Mouse (Mus musculus) heart, adult 8-10 months (tissue): ENCODE results near the gene Fam78a. TPM values are rescaled to one million over a fixed set of nuclear protein-coding genes. Genes with fewer than 3 reads are reported as not detected.

Experiments
- DNase-seq: peaks from one replicate; pipeline ENCODE4 v3.0.0; 2022; ENCODE audit warnings: low spot score
- total RNA-seq, 4 experiments: library from RNA; stranded (reverse); gene quantifications; 2 replicates each; pipeline ENCODE4 v1.2.4; 2022

Fam78a gene
- total RNA-seq, 4 experiments from 2014 or later, result 12.7 to 26.1 (median 16.3) TPM

DNA sequence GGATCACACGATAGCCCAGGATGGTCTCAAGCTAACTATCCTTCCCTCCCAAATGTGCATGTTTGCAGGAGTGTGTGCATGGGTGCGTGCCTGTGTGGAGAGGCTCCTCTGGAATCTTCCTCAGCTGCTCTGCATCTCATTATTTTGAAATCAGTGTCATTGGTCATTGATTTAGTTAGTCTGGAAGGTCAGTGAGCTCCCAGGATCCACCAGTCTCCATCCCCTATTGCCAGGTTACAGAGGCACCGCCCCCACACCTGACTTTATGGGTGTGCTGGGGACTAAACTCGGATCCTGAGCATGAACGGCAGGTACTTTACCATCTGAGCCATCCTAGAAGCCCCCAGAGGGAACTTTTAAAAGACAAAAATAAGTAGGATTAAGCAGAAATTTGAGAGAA, 18.3 kb upstream of the Fam78a start:
- no peak for DNase-seq

DNA sequence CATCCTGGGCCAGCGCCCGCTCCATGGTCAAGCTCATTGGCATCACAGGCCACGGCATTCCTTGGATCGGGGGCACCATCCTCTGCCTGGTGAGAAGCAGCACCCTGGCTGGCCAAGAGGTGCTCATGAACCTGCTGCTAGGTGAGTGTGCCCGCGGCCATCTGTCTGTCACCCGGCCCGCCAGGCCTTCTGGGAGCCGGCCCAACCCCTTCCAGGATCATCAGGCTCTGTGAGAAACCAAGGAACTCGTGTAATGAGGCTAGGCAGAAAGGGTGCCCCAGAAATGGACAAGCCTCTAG, 11.4 kb upstream of the Fam78a start:
- no peak for DNase-seq

DNA sequence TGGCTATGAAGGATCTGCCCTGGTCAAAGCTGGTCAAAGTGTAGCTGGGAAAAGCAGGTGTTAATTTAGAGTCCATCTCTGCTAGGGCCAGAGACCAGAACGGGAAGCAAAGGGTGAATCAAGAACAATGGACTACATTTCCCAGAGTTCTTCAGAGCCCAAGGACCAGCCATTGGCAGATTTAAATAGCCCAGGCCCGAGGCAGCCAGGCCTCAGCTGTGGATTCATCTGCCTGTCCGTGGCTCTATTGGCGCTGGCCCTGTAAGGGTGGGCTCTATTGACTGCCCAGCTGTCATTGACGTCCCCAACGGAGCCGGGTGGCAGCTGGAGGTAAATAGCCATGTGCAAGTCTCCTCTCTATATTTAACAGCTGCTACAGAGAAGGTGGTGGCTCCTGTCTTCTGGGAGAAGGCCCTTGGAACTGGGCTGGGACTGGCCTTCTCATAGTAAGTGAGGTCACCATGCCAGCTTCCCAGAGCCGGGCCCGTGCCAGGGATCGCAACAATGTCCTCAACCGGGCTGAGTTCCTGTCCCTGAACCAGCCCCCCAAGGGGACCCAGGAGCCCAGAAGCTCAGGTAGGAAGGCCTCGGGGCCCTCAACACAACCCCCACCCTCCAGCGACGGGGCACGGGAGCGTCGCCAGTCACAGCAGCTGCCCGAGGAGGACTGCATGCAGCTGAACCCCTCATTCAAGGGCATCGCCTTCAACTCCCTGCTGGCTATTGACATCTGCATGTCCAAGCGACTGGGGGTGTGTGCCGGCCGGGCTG, 10.9 kb upstream of the Fam78a start, which contains the start of gene Plpp7:
Plpp7 (plus strand) TSS at position 178 of the 771 bp plus-strand sequence.
- DNase-seq, result peak; percentile 81

DNA sequence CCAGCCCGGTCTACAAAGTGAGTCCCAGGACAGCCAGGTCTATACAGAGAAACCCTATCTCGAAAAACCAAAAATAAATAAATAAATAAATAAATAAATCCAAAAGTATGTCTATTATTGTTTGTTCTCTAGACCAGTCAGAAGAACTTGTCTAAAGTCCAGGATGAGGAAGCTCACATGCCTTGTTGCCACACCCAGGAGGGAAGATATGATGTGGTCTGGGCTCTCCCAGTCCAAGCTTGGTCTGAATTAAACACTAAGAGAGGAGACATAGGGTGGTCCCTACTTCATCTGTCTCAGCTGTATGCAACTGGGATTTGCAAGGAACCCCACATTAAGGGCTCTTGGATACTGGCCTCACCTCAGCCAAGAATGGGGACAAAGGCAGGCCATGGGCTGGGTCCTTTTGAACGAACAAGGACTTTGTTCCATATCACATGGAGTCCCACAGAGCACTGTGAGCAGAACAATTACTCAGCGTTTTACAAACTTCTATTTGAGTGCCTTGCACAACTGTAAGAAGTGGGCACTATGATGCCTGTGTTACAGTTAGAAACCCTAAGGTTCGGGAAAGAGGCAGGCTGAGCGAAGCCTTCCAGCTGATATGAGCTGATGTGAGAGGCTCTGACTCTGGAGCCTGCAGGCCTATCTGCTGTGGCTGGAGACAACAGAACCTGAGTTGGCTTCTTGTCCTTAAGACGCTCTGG, 9.5 kb upstream of the Fam78a start:
- no peak for DNase-seq

DNA sequence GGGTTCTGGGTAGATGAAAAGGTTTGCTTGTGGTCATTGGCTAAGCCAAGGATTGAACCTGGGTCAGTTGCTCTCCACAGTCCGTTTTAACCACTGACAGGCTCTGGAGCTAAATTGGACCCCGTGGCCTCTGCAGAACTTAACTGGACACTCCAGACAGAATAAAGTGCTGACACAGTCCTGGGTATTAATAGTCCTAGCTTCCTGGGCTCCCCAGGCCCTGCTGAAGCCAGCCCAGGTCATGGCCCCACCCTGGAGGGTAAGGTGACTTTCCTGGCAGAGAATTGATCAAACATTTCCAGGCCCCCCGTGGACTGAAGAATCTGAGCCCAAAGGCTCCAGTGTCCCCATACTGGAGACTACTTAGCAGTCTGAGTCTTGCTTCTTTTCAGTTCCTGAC, 7.3 kb upstream of the Fam78a start:
- DNase-seq, result no peak

DNA sequence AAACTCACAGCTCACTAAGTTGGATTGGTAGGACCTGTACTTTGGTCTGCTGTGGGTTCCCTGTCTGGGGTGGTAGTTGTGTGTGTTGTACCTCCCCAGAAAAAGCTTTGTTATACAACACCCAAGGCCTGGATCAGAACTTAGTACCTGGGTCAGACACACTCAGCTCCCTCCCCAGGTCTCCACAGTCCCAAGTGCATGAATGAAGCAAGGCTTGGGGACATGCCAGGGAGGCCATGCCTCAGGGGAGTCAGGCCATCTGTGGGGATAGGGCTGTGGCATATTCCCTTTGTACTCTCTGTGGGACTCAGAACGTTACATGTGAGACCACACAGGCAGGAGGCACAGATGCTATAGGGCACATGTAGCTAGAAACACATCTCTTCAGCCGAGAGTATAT, 5.5 kb upstream of the Fam78a start:
- no peak for DNase-seq

DNA sequence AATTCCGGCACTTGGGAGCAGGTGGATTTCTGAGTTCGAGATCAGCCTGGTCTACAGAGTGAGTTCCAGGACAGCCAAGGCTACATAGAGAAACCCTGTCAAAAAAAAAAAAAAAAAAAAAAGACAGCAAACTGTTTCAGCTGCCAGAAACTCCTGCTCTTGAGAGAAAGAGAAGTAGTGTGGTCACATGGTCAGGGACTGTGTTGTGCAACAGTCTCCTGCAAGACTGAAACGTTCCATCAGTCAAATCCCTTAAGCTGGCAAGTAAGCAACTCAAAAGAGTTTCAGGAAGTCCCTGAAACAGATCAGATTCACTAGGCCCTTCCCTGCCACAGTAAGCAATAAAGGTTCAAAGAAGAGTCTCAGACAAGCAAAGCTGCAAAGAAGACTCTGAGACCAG, 4.9 kb upstream of the Fam78a start:
- no peak for DNase-seq

DNA sequence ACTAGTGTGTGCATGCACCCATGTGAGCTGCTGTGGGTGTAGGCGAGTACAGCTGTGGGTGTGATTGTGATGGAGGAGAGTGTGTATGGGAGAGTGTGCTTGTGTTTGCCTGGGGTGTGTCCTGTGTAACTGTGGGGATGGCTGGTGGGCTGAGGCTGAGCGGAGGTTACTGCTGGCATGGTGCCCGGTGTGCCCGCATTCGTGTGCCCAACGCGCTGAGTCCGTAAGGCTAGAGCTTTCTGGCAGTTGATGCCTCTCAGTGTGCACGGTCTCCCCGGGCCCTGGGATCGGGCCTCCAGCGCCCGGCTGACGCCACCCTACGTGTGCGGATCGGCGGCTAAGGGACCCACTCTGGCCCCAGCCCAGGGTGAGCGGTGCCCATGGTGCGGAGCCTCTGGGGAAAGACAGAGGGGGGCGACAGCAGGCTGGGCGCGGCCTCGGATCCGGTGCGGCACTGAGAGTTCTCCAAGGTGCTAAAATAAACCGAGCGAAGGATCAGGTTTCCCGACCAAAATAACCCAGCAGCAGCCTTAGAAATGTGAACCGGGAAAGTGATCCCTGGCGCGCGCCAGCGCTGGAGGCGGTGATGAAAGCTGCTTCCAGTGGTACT, 3.8 kb upstream of the Fam78a start:
- DNase-seq, result no peak

DNA sequence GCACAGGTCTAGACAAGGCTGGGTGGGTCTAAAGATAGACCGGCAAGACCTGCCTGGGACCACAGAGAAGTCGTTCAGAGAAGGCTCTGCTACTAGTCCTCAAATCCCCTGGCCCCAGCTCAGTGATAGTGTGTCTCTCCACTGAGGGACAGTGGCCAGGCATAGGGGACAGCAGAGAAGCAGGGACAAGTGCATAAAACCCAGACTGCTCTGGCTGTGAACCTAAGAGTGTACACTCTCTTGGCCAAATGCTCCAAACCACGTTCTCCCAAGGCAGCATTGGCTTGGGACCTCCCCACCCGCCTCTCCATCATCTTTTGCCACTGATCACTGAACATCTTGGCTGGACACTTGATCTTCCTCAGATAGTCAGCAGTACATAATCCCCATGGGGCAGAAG, 2.9 kb upstream of the Fam78a start:
- DNase-seq, result no peak

DNA sequence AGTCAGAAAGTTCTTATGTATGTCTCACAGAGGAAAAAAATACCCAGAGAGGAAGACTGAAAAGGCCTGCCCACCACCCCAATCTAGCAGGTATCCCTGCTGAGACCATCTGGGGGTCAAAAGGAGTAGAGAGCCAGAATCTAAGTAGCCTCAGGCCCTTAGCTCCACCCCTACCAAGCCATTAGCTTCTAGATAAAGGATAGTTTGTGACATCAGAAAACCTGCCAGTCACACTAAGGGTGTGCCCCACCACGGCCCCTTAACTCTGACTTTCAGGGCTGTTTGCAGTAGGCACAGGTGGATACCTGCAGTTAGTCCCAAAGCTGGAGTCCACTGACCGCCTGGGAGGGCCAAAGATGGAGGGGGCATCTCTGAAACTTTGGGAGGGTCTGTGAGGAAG, 574 bp upstream of the Fam78a start:
- DNase-seq, result no peak

DNA sequence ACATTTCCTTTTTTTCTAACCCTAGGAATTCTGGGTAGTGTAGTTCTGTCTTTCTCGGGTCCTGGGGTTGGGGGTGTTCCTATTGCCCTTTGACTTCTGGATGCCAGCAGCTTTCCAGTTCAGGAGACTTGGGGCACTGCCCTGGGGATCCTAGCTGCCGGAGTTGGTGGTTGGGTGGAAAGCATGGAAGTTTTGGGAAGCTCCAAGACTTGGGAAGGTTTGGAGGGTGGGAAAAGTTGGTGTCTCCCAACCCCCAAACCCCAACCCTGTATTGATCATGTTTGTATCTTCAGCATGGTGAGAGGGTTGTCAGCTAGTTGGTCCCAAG, 179 bp upstream of the Fam78a start:
- no peak for DNase-seq

DNA sequence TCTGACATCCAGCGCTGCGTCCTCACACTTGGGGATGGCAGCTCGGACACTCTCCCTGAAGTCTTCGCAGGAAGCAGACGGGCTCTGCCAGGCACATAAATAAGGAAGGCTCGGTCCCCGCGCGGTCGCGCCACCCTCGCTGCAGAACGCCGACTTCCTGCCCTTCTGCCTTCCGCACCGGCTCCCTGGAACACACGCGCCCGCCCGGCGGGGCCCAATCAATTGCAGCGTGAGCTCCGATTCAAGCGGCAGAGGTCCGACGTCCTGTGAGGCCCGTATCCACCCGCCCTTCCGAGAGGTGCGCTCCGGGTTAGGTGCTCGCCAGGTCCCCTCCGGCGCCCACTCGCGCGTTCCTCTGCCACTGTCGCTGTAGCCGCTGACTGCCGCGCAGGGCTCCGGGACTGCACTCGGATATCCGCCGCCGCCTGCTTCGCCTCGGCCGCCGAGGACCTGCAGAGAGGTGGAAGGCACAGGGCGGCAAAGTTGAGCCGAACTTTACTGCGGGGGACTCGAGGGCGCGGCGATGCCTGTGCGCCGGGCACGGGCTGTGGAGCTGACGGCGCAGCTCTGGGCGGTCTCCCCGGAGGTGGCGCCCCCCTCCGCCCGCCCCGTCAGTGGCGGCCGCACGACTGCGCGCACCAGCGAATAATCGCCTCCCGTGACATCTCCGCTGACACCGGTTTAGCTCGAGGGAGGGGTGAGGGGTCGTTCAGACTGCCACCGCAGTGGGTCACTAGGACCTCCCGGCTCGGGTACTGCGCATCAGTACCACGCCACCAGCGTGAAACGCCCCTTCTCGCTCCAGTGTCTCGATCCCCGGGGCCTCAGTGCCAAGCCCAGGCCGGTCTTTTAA, 1.3 kb downstream of the Fam78a start:
- DNase-seq, result no peak

DNA sequence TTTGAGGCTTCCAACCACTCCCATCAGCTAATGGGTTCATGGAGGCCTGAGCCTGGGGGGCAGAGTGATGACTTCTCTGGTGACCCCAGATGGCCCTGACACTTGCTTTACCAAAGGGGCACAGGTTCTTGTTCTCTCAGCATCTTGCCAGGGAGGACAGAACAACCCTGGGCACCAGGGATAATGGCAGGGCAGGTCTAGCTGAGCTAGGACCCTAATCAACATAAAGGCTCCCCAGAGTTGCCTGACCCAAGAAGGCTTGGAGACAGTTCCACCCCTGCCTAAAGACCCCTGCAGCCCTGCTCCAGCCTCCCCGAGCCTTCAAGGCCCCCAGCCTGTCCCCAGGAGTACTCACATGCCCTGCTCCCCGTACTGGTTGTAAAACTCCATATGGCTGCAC, 2.4 kb downstream of the Fam78a start:
- no peak for DNase-seq

DNA sequence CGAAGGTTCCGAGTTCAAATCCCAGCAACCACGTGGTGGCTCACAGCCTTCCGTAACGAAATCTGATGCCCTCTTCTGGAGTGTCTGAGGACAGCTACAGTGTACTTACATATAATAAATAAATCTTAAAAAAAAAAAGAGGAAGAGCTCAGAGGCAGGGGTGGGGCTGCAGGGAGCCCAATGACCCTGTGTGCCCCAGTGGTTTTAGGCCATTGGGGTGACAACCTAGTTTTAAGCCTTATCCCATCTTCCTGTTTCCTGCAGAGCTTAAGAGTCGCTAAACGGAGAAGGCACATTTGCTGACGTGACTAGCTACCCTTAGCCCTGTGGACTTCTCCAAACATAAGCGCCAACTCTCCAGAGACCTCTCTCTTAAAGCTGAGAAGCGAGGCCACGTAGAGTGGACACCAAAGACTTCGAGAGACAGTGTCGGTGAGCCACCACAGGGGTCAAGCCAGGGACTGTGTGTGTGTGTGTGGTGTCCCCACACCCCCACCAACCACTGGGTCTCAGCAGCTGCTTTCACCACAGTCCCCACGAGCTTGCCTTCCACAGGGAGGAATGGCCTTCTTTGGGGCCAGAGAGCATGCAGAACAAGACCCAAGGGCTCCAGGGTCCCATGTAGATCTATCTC, 3.2 kb downstream of the Fam78a start:
- DNase-seq, result no peak

DNA sequence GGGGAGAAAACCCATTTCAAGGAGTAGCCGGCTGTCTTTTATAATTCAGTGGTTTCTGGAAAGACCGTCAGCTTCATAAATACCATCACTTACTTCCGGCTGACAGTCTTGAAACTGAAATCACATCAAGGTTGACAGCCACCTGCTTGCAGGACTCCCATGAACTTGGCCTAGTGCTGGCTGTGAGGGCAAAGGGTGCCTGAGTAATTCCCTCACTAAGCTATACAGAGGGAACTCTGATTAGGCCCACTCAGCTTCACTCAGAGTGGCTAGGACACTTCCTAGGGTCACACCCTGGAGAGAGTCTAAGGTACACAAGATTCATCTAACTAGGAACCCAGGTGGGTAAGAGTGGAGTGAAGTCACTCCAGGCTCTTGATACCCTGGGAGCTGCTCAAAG, 4.0 kb downstream of the Fam78a start:
- no peak for DNase-seq

DNA sequence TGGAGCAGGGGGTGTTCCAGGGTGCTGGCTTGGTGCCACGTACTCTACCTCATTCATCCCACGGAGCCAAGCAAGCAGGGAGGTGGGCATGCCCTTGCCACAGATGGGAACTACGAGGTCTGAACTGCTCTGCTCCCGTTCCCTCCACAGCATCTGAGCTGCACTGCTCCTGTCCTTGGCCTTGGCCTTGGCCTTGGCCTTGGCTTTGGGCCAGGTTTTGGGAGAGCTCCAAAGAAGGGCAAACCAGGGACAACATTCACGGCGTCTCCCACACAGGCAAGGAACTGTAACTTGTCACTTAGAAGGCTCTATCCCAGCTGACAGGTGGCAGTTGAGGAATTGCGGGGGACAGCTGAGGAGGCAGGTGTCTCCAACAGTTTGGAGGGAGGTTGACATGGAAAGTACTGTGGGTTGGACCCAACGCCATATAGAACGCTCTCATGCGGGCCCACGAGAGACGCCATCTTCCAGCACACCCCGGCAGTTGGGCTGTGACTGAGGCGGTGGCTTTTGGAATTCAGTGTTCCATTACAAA, 5.4 kb downstream of the Fam78a start:
- no peak for DNase-seq

DNA sequence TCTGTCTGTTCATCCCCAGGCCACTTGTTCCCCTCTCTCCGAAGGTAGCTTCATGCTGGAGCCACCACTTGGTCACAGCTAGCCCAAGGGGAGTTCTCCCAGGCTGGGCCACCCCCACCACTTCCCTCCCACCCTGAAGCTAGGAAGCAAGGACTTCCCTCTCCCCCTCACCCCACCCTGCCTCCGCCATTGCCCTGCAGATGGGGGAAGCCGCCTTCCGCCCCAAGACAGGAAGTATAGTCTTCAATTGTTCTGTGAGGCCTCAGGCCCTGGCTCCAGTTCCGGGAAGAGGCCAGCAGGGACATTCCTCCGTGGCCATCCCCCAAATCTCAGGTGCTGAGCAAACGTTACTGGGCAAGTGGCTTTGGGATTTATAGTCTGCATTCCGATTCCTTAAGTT, 6.1 kb downstream of the Fam78a start:
- DNase-seq, result peak; percentile 64

DNA sequence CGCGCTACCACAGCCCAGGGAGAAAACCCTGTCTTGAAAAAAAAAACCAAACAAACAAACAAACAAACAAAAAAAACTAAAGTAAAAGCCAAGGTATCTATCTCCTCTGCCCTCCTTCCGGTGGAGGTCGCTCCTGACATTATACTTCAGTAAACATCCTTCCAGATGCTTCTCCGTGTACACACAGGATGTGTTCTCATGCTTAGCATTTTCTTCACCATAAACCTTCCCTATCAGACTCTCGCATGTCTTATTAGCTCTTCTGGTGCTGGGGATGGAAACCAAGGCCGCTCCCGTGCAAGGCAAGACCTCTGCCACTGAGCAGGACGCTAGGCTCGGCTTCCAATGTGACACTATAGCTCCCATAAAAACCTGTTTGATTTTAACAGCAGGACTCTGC, 6.9 kb downstream of the Fam78a start:
- no peak for DNase-seq

DNA sequence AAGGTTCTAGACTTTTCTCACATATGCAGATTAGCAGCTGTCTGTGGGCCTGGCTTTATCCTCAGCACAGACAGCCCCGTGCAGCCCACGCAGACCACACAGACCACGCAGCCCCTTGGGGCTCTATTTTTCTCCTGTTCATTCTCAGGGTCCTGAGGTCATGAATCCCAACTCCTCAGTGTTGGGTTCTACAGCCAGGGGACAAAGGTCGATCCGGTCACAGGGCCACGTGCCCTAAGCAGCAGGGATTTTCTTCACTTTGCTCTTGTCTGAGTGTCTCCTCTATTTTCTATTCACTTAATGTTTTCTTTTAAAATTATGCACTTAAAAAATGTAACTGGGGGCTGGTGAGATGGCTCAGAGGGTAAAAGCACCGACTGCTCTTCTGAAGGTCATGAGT, 9.3 kb downstream of the Fam78a start:
- DNase-seq, result no peak

DNA sequence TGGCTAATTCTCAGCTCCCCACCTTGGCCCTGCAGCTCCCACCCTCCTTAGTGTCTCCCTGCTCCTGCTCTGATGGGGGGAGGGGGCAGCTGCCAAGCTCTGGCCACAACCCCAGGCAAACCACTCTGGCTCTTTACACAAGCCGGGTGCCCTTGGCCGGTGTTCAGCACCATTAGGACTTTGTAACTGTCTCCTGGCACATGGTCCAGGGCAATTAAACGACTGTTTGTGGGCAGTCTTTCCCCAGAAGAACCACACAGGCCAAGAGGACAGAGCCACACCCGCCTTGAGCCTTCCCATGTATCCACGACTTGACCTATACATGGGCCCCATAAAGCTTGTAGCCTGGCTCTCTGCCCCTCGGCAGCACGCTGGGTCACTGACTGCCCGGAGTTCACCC, 10.3 kb downstream of the Fam78a start:
- no peak for DNase-seq

DNA sequence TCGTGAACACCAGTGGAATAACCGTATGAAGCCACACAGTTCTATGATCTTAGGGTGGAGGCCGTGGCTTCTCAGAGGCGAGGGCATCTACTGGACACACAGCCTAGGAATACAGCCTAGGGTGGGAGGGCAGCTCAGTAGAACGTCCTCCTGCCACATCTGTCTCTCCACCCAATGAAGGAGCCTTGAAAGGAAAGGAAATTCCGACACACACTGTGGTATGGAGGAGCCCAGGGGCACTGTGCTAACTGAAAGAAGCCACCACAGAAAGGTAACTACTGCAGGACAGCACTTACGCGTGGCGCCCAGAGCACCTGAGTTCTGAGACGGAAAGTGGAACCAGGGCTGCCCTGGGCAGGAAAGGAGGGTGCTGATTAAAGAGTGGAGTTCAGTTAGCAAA, 13.9 kb downstream of the Fam78a start:
- no peak for DNase-seq
